Mouse (Mus musculus) G1E (cell line): Measurements from ENCODE around the gene Vav1. TPM values are rescaled to one million over a fixed set of nuclear protein-coding genes. Genes with fewer than 3 reads are reported as not detected.

ENCODE experiments used
- ATAC-seq: 2 replicates; pipeline ENCODE4 v1.8.0; 2016; ENCODE audit warnings: mild to moderate bottlenecking; ENCODE audit not compliant: insufficient number of reproducible peaks, poor library complexity, low FRiP score, severe bottlenecking; ENCODE audit errors: extremely low read depth
- DNase-seq: peaks from one replicate; pipeline ENCODE4 v3.0.0; 2012; ENCODE audit warnings: low spot score
- H3K27me3 ChIP-seq: 2 replicates; pipeline ENCODE4 v1.6.1; 2012; ENCODE audit warnings: mild to moderate bottlenecking, low read length, inconsistent platforms; ENCODE audit not compliant: insufficient read depth
- H3K36me3 ChIP-seq: replicated peaks from 2 replicates; pipeline ENCODE3; 2012; ENCODE audit warnings: mild to moderate bottlenecking, inconsistent platforms
- H3K4me1 ChIP-seq: 2 replicates; pipeline ENCODE4 v1.6.1; 2012; ENCODE audit warnings: low read depth, low read length, inconsistent platforms, mixed read lengths; ENCODE audit not compliant: insufficient read depth
- H3K4me3 ChIP-seq: 2 replicates; pipeline ENCODE4 v1.5.1; 2012; ENCODE audit warnings: low read depth, mild to moderate bottlenecking, inconsistent platforms, low read length, moderate library complexity, mixed read lengths
- H3K9me3 ChIP-seq: replicated peaks from 2 replicates; pipeline ENCODE4 v1.6.1; 2012; ENCODE audit warnings: inconsistent platforms
- CTCF ChIP-seq: IDR thresholded peaks from 2 replicates; pipeline ENCODE4 v1.5.1; 2012; ENCODE audit warnings: low read depth, low read length, inconsistent platforms, mixed read lengths
- GATA1 ChIP-seq: IDR thresholded peaks from 2 replicates; pipeline ENCODE4 v1.6.1; 2012; ENCODE audit warnings: borderline replicate concordance, low read length, inconsistent platforms, mixed read lengths
- GATA2 ChIP-seq: IDR thresholded peaks from 2 replicates; pipeline ENCODE4 v1.6.1; 2012; ENCODE audit warnings: low read depth, low read length, inconsistent platforms, borderline replicate concordance
- POLR2AphosphoS5 ChIP-seq: IDR thresholded peaks from 2 replicates; pipeline ENCODE4 v1.6.1; 2012; ENCODE audit warnings: low read depth, low read length, inconsistent platforms; ENCODE audit not compliant: insufficient replicate concordance
- TAL1 ChIP-seq: conservative IDR thresholded peaks from 2 replicates; pipeline ENCODE4 v1.6.1; 2012; ENCODE audit warnings: low read depth, low read length, inconsistent platforms, mixed read lengths
- polyA plus RNA-seq: library from polyadenylated mRNA; stranded (reverse); fragments of >175 nt; gene quantifications from 2 replicates; pipeline ENCODE4 v1.2.3, GENCODE M21; 2012
- total RNA-seq, 2 experiments: library from RNA; stranded (forward) in 1 of 2; stranded (reverse) in 1 of 2; fragments of 200-1000 nt in 1 of 2; fragments of >200 nt in 1 of 2; fragmentation: Nextera tagmentation in 1 of 2; gene quantifications; 2 replicates each; pipeline ENCODE4 v1.2.3; 2014 to 2017

Vav1 gene
- total RNA-seq (2014; fragmentation: Nextera tagmentation) (43.6 and 48.1 TPM in 2 replicates), total RNA-seq (2017) (175 and 177 TPM in 2 replicates), polyA plus RNA-seq (43.4 and 50.0 TPM in 2 replicates)

DNA sequence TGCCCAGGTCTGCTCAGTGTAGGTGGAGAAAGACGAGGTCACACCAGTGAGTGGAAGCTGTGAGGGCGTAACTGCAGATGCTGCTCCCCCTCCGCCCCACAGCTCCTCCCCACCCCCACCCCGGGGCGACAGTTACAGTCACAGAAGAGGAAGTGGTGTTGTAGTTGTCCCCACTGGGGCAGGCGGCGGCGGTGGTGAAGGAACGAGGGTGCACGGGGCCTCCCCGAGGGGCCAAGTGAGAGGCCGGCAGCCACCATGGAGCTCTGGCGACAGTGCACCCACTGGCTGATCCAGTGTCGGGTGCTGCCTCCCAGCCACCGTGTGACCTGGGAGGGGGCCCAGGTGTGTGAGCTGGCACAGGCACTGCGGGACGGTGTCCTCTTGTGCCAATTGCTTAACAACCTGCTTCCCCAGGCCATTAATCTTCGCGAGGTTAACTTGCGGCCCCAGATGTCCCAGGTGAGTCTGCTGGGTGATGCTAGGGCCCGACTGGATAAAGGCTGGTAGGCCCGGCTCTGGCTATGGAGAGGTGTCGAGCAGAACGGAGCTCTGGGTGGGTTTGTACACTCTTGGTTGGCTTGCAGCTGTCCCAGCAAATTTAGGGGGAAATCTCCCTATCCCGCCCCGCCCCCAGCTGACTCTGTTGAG is at the start of gene Vav1:
Vav1 (plus strand) TSS at position 158 of the 648 bp plus-strand sequence.
- DNase-seq = peak; percentile 89
- ATAC-seq = peak; percentile 73
- Histone ChIP-seq H3K4me1 (peaks cover 90% of the 10 kb centered on the region), H3K4me3 (peak within 1 kb of the TSS; percentile 93), H3K36me3 (peaks cover 40% of the 10 kb centered on the region), H3K27me3 (peaks cover 13% of the 10 kb centered on the region), H3K9me3 (no peaks in the 10 kb centered on the region)
- TF ChIP-seq GATA2 = no peak
- TF ChIP-seq TAL1 = no peak
- no peak for TF ChIP-seq POLR2AphosphoS5
- no peak for TF ChIP-seq GATA1
- TF ChIP-seq CTCF = no peak

DNA sequence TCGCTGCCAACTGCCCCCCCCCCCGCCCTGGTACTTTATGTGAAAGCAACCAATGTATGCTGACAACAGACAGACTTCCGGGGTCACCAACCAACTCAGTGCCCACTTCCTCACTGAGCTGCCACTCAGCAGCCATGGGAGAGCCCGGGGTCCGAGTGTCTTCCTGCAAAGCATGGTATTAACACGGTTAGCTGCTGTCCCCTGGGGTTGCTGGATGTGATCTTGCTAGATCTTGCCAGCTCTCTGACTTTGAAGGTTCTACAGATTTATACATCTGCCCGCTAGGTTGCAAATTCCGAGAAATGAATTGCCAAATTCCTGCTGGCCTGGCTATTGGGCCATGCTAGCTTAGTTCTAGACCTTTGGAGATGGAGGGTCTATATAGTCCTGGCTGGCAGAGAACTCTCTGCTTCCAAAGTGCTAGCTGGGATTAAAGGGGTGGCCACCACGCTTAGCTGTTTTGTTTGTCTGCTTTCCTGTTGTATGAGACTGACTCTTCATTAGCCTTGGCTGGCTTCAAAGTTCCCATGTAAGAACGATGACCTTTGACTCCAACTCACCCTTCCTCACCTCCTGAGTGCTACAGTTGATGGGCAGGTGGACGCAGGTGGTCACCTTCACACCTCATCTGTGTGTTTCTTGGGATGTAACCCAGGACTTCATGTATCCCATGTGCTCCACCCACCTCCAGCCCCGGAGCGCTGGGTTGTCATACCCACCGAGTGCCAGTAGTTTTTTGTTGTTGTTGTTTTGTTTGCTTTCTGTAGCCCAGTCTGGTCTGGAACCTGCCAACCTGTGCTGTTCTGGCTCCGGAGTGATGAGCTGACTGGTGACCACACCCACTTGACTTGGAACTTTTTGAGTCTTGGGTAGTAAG is 48.8 kb upstream of the Vav1 start:
- peaks cover 14% of the 10 kb centered on the region for H3K36me3 ChIP-seq
- DNase-seq (no peak), ATAC-seq (no peak)
- H3K27me3 ChIP-seq = peaks cover 54% of the 10 kb centered on the region
- H3K9me3 ChIP-seq = no peaks in the 10 kb centered on the region
- peaks cover 3% of the 10 kb centered on the region for H3K4me1 ChIP-seq
- TF ChIP-seq CTCF (no peak), TAL1 (no peak), GATA1 (no peak), POLR2AphosphoS5 (no peak), GATA2 (no peak)
- no peak overlapping the region for H3K4me3 ChIP-seq

DNA sequence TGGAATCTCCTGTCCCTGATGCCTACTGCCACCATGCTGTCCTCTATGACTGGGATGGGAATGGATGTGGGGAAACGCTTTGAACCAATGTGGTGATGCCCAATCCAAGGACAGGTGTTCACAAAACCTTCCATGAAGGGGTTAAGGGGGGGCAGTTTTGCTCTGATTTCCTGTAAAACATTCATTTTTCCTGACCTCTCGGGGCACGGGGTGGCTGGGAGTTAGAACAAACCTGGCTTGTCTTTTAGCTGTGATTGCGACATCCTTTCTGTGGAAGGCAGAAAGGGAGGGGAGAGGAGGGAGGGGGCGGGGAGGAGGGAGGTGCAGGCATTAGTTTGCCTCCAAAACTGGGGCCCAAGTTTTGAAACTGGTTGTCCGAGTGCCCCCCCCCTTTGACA is 48.2 kb upstream of the Vav1 start:
- TF ChIP-seq TAL1 = no peak
- Histone ChIP-seq H3K9me3 (no peaks in the 10 kb centered on the region), H3K27me3 (peaks cover 50% of the 10 kb centered on the region), H3K36me3 (peaks cover 20% of the 10 kb centered on the region), H3K4me1 (peaks cover 3% of the 10 kb centered on the region), H3K4me3 (no peak overlapping the region)
- DNase-seq = no peak
- ATAC-seq = no peak

DNA sequence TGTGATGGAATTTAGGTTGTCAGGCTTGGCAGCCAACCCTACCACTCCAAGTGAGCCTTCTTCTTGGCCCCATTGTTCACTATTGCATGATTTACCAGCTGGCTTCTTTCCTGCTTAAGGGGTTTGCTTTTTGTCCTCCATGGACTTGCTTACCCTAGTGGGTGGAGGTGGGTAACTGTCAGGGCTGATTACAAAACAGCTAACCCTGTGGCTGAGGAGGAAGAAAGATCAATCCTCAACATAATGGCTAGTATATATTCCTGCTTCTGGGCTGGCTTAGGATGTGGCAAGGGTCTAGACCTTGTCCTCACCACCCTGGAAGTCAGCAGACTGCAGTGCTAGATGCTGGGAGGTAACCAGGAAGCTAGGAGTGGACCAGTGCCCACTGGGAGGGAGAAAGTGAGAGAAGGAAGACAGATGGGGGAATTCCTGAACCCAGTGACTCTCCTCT is 47.6 kb upstream of the Vav1 start:
- Histone ChIP-seq H3K36me3 (peaks cover 26% of the 10 kb centered on the region), H3K4me3 (no peak overlapping the region), H3K9me3 (no peaks in the 10 kb centered on the region), H3K27me3 (peaks cover 44% of the 10 kb centered on the region), H3K4me1 (peaks cover 3% of the 10 kb centered on the region)
- TF ChIP-seq POLR2AphosphoS5 (no peak), CTCF (no peak), TAL1 (no peak), GATA2 (no peak), GATA1 (no peak)
- DNase-seq (no peak), ATAC-seq (no peak)

- H3K36me3 ChIP-seq = peaks cover 35% of the 10 kb centered on the region
- H3K4me3 ChIP-seq = no peak overlapping the region
- no peak for TF ChIP-seq CTCF
- no peak for TF ChIP-seq TAL1
- 0 out of 2 replicates have a peak, but pooled peaks have one; percentile 33 for TF ChIP-seq POLR2AphosphoS5
- no peaks in the 10 kb centered on the region for H3K9me3 ChIP-seq
- DNase-seq = no peak
- H3K4me1 ChIP-seq = peaks cover 3% of the 10 kb centered on the region
- peaks cover 35% of the 10 kb centered on the region for H3K27me3 ChIP-seq
- ATAC-seq = no peak
Measured at GRCm38 (mm10) chr17:57232200-57232599, 46.7 kb upstream of the Vav1 start.

GRCm38 (mm10) chr17:57233038-57233437 is 45.9 kb upstream of the Vav1 start:
- Histone ChIP-seq H3K36me3 (peaks cover 43% of the 10 kb centered on the region), H3K4me1 (peaks cover 3% of the 10 kb centered on the region), H3K4me3 (no peak overlapping the region), H3K9me3 (no peaks in the 10 kb centered on the region), H3K27me3 (peaks cover 30% of the 10 kb centered on the region)
- DNase-seq = no peak
- no peak for ATAC-seq
- no peak for TF ChIP-seq POLR2AphosphoS5
- TF ChIP-seq GATA2 = no peak
- no peak for TF ChIP-seq CTCF
- no peak for TF ChIP-seq GATA1
- TF ChIP-seq TAL1 = no peak
